Mouse (Mus musculus): ENCODE results near the gene Rbpj. TPM values are rescaled to one million over a fixed set of nuclear protein-coding genes. Genes with fewer than 3 reads are reported as not detected.
"Not testable (repeated sequence)": the region's sequence is repeated elsewhere in the genome, so short reads cannot be mapped to it uniquely, and the experiment has no call there.

Gene Rbpj
- polyA plus RNA-seq, 1 experiment from 2014 or later = 65.5 TPM

DNA sequence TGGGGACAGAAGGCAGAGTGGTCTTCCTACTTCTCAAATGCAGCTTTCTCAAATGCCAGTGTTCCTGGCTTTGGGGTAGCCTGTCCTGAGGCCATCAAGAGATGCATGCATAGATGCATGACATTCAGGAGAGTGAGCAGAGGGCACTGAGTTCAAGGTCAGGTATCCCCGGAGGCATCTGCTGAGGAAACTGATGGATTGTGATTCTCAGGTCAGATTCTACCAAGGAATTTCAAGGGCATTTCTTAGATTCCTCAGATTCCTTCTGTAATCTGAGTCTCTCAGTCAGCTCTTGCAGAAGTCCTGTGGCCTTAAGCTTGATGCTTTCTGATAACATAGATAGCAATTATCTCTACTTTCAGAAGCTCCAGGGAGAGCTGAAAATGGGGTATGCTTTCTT is 76.1 kb downstream of the Rbpj start:
- no peak overlapping the region for H3K9ac ChIP-seq (replicated peaks)
- no peaks in the 10 kb centered on the region for H3K27me3 ChIP-seq
- no peaks in the 10 kb centered on the region for H3K4me1 ChIP-seq
- no peak overlapping the region for H3K27ac ChIP-seq (replicated peaks)
- WGBS = 75% methylated on average over 1 of the region's 1 CpGs
- no peak overlapping the region for H3K4me3 ChIP-seq
- H3K4me2 ChIP-seq (replicated peaks) = no peak overlapping the region
- no peaks in the 10 kb centered on the region for H3K36me3 ChIP-seq
- no peaks in the 10 kb centered on the region for H3K9me3 ChIP-seq
- no peak for ATAC-seq (ENCODE audit: low FRiP score, low read depth)

GRCm38 (mm10) chr5:53543399-53543798 is 77.4 kb downstream of the Rbpj start:
- WGBS = 80% methylated on average over 4 of the region's 4 CpGs
- Histone ChIP-seq H3K4me3 (no peak overlapping the region), H3K9me3 (no peaks in the 10 kb centered on the region)

DNA sequence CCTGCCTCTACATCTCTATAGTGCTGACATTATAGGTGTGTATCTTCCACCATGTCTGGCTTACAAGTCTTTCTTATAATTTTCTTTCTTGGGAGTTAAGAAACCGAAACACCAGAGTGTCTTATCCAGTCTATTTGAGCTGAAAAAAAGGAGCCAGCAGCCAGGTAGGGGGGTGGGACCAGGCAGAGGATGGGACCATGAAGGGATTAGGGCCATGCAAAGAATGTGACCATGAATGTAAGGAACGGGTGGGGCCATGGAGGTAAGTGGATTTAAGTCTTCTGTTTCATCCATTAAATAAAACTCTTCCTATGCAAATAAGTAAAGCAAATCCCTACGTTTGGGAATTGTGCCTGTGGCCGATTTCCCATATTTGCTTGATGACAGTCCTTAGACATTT is 78.0 kb downstream of the Rbpj start:
- Histone ChIP-seq H3K27ac (replicated peaks) (no peak overlapping the region), H3K9me3 (no peaks in the 10 kb centered on the region), H3K4me2 (replicated peaks) (no peak overlapping the region), H3K36me3 (no peaks in the 10 kb centered on the region), H3K27me3 (no peaks in the 10 kb centered on the region), H3K4me1 (no peaks in the 10 kb centered on the region), H3K9ac (replicated peaks) (no peak overlapping the region), H3K4me3 (no peak overlapping the region)
- no peak for ATAC-seq (ENCODE audit: low FRiP score, low read depth)
- WGBS = 82% methylated on average over 4 of the region's 4 CpGs

More at GRCm38 (mm10) chr5:53543399-53543798, 77.4 kb downstream of the Rbpj start:
- no peaks in the 10 kb centered on the region for H3K27me3 ChIP-seq
- no peak overlapping the region for H3K9ac ChIP-seq (replicated peaks)
- H3K4me1 ChIP-seq = no peaks in the 10 kb centered on the region
- H3K4me2 ChIP-seq (replicated peaks) = no peak overlapping the region
- H3K36me3 ChIP-seq = no peaks in the 10 kb centered on the region
- no peak for ATAC-seq (ENCODE audit: low FRiP score, low read depth)
- H3K27ac ChIP-seq (replicated peaks) = no peak overlapping the region

DNA sequence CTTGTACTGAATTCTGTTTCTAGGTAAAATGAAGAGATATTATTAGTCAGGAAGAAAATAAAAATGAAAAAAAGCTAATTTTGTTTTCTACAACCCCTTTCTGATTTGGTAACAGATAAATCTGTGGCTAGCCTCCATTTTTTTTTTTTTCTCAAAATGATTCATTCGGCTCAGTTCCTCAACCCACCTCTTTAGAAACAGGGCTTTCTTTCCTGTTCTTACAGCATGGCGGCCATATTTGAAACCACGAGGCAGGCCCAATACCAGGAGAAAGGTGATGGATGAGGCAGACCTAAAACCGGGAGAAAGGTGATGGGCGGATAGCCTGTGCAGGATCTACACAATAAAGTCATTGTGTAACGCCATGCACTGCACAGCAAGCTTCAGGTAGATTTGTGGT is 80.5 kb downstream of the Rbpj start:
- Histone ChIP-seq H3K4me3 (no peak overlapping the region), H3K4me2 (replicated peaks) (no peak overlapping the region)

GRCm38 (mm10) chr5:53546979-53547472 is 81.1 kb downstream of the Rbpj start:
- WGBS = 81% methylated on average over 9 of the region's 9 CpGs

More for the DNA sequence above, 80.5 kb downstream of the Rbpj start:
- Histone ChIP-seq H3K9me3 (no peaks in the 10 kb centered on the region), H3K4me1 (no peaks in the 10 kb centered on the region), H3K27me3 (no peaks in the 10 kb centered on the region), H3K27ac (replicated peaks) (no peak overlapping the region), H3K9ac (replicated peaks) (no peak overlapping the region), H3K36me3 (no peaks in the 10 kb centered on the region)
- WGBS = 92% methylated on average over 6 of the region's 6 CpGs
- ATAC-seq (ENCODE audit: low FRiP score, low read depth) = no peak

GRCm38 (mm10) chr5:53550329-53550728 is 84.4 kb downstream of the Rbpj start:
- WGBS = 95% methylated on average over 1 of the region's 1 CpGs
- not testable (repeated sequence) for H3K27ac ChIP-seq (replicated peaks); H3K4me1 ChIP-seq; H3K9me3 ChIP-seq; ATAC-seq (ENCODE audit: low FRiP score, low read depth); H3K27me3 ChIP-seq; H3K36me3 ChIP-seq; H3K9ac ChIP-seq (replicated peaks); H3K4me2 ChIP-seq (replicated peaks); H3K4me3 ChIP-seq

More at GRCm38 (mm10) chr5:53546979-53547472, 81.1 kb downstream of the Rbpj start:
- ATAC-seq (ENCODE audit: low FRiP score, low read depth) = no peak
- Histone ChIP-seq H3K4me1 (no peaks in the 10 kb centered on the region), H3K27ac (replicated peaks) (no peak overlapping the region), H3K36me3 (no peaks in the 10 kb centered on the region), H3K4me2 (replicated peaks) (no peak overlapping the region), H3K9me3 (no peaks in the 10 kb centered on the region), H3K9ac (replicated peaks) (no peak overlapping the region), H3K4me3 (no peak overlapping the region), H3K27me3 (no peaks in the 10 kb centered on the region)

DNA sequence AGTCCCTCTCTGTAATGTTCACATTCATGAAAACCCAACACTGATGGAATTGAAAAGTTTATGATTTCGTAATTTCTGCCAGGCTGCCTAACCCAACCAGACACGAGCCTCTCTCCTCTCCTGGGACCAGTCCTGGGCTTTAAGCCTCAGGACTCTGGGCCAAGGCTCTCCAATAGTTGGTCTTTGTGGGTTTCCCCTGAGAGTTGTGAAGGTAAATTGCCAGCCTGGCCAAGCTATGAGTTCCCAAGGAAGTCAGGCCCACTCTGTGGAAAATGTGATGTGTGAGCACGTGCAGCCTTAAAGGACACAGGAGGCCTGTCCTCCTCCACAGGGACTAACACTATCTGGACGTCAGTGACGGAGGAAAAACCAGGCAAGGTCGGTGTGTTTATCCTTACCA is 85.4 kb downstream of the Rbpj start:
- Histone ChIP-seq H3K27me3 (no peaks in the 10 kb centered on the region), H3K27ac (replicated peaks) (no peak overlapping the region), H3K4me2 (replicated peaks) (no peak overlapping the region), H3K36me3 (no peaks in the 10 kb centered on the region), H3K4me3 (no peak overlapping the region), H3K9ac (replicated peaks) (no peak overlapping the region), H3K9me3 (no peaks in the 10 kb centered on the region), H3K4me1 (no peaks in the 10 kb centered on the region)
- no peak for ATAC-seq (ENCODE audit: low FRiP score, low read depth)
- WGBS = 74% methylated on average over 6 of the region's 6 CpGs

- ATAC-seq (ENCODE audit: low FRiP score, low read depth) = no peak
- Histone ChIP-seq H3K36me3 (no peaks in the 10 kb centered on the region), H3K4me1 (no peaks in the 10 kb centered on the region), H3K27ac (replicated peaks) (no peak overlapping the region), H3K4me3 (no peak overlapping the region), H3K9ac (replicated peaks) (no peak overlapping the region), H3K4me2 (replicated peaks) (no peak overlapping the region), H3K27me3 (no peaks in the 10 kb centered on the region), H3K9me3 (no peaks in the 10 kb centered on the region)
- 55% methylated on average over 4 of the region's 4 CpGs for WGBS
These were observed 86.0 kb downstream of the Rbpj start for GRCm38 (mm10) chr5:53551910-53552309.

- no peak for ATAC-seq (ENCODE audit: low FRiP score, low read depth)
- H3K9me3 ChIP-seq = no peaks in the 10 kb centered on the region
These were observed 87.3 kb downstream of the Rbpj start for GRCm38 (mm10) chr5:53553281-53553680.

DNA sequence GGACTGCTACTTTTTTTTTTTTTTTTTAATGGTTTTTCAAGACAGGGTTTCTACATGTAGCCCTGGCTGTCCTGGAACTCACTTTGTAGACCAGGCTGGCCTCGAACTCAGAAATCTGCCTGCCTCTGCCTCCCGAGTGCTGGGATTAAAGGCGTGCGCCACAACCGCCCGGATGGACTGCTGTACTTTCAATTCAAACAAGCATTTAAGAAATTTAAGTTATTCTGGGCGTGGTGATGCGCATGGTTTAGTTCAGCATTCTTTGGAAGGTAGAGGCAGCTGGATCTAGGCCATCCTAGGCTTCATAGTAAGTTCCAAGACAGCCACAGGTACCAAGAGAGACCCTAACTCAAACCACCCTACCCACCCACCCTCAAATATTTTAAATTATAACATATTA is 88.2 kb downstream of the Rbpj start:
- H3K27me3 ChIP-seq = no peaks in the 10 kb centered on the region
- H3K4me1 ChIP-seq = no peaks in the 10 kb centered on the region
- no peaks in the 10 kb centered on the region for H3K9me3 ChIP-seq
- no peaks in the 10 kb centered on the region for H3K36me3 ChIP-seq
- WGBS = 95% methylated on average over 8 of the region's 8 CpGs
- ATAC-seq (ENCODE audit: low FRiP score, low read depth) = no peak
- no peak overlapping the region for H3K4me2 ChIP-seq (replicated peaks)
- H3K27ac ChIP-seq (replicated peaks) = no peak overlapping the region
- no peak overlapping the region for H3K9ac ChIP-seq (replicated peaks)
- no peak overlapping the region for H3K4me3 ChIP-seq

More at GRCm38 (mm10) chr5:53553281-53553680, 87.3 kb downstream of the Rbpj start:
- H3K27ac ChIP-seq (replicated peaks) = no peak overlapping the region
- 97% methylated on average over 1 of the region's 1 CpGs for WGBS
- H3K4me3 ChIP-seq = no peak overlapping the region
- no peak overlapping the region for H3K9ac ChIP-seq (replicated peaks)
- no peaks in the 10 kb centered on the region for H3K27me3 ChIP-seq
- no peaks in the 10 kb centered on the region for H3K36me3 ChIP-seq
- H3K4me2 ChIP-seq (replicated peaks) = no peak overlapping the region
- no peaks in the 10 kb centered on the region for H3K4me1 ChIP-seq

- Histone ChIP-seq H3K4me1 (no peaks in the 10 kb centered on the region), H3K9me3 (no peaks in the 10 kb centered on the region), H3K27ac (replicated peaks) (no peak overlapping the region), H3K4me3 (no peak overlapping the region), H3K27me3 (no peaks in the 10 kb centered on the region), H3K9ac (replicated peaks) (no peak overlapping the region), H3K36me3 (no peaks in the 10 kb centered on the region), H3K4me2 (replicated peaks) (no peak overlapping the region)
- ATAC-seq (ENCODE audit: low FRiP score, low read depth) = no peak
- 88% methylated on average over 4 of the region's 4 CpGs for WGBS
These were observed 89.0 kb downstream of the Rbpj start for GRCm38 (mm10) chr5:53554926-53555325.

DNA sequence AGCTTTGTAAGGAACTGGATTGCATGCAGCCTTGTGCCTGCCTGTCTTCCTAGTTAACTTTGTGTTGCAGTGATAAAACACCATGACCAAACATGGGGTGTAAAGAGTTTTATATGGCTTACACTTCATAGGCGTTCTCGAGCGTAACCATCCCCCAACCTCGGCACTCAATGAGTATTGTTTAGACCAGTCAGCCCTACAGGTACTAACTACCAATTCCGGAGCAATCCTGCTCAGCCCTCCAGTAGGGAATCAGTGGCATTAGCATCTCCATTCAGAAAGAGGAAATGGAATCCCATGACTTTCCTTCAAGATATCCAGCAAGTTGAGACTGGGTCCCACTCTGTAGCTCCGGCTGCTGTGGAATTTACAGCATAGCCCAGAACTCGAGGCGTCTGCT is 89.5 kb downstream of the Rbpj start:
- Histone ChIP-seq H3K36me3 (no peaks in the 10 kb centered on the region), H3K4me3 (no peak overlapping the region), H3K4me2 (replicated peaks) (no peak overlapping the region), H3K27me3 (no peaks in the 10 kb centered on the region), H3K9me3 (no peaks in the 10 kb centered on the region), H3K27ac (replicated peaks) (no peak overlapping the region), H3K9ac (replicated peaks) (no peak overlapping the region), H3K4me1 (no peaks in the 10 kb centered on the region)
- ATAC-seq (ENCODE audit: low FRiP score, low read depth) = no peak
- WGBS = 94% methylated on average over 8 of the region's 8 CpGs

DNA sequence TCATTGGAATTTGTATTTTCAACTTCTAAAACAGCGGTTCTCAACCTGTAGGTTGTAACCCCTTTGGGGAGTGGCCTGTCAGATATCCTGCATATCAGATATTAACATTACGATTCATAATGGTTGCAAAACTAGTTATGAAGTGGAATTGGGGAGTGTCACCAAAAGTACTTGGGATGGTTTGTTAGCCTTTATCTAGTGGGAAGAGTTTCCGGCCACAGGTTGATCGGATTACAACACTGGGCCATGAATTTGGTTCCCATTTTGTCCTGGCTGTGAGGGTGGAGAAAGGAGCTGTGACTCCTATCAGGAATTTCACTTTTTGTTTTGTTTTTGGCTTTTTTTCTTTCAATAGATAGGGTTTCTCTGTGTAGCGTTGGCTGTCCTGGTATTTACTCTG is 90.0 kb downstream of the Rbpj start:
- H3K27ac ChIP-seq (replicated peaks) = no peak overlapping the region
- no peak for ATAC-seq (ENCODE audit: low FRiP score, low read depth)
- WGBS = 93% methylated on average over 5 of the region's 5 CpGs
- H3K4me2 ChIP-seq (replicated peaks) = no peak overlapping the region
- no peaks in the 10 kb centered on the region for H3K4me1 ChIP-seq
- no peaks in the 10 kb centered on the region for H3K36me3 ChIP-seq
- no peak overlapping the region for H3K4me3 ChIP-seq
- no peak overlapping the region for H3K9ac ChIP-seq (replicated peaks)
- no peaks in the 10 kb centered on the region for H3K27me3 ChIP-seq
- no peaks in the 10 kb centered on the region for H3K9me3 ChIP-seq

All from midbrain, embryonic 12.5 days (tissue).